Mouse (Mus musculus): ENCODE measurements around the gene Cry1.

Gene Cry1

GRCm38 (mm10) chr10:85159989-85160619, 24.8 kb downstream of the Cry1 start:
- DNase-seq: no peak

GRCm38 (mm10) chr10:85157451-85157850, 27.4 kb downstream of the Cry1 start:
- no peak for DNase-seq

GRCm38 (mm10) chr10:85154195-85154594, 30.7 kb downstream of the Cry1 start:
- peak; percentile 34 to 37 for DNase-seq

- no peak for DNase-seq
These were observed 35.6 kb downstream of the Cry1 start for GRCm38 (mm10) chr10:85149226-85149625.

GRCm38 (mm10) chr10:85146282-85146681, 38.6 kb downstream of the Cry1 start:
- DNase-seq: no peak

GRCm38 (mm10) chr10:85141465-85141864, 43.4 kb downstream of the Cry1 start:
- no peak for DNase-seq

GRCm38 (mm10) chr10:85136573-85136972, 48.3 kb downstream of the Cry1 start:
- DNase-seq: no peak

GRCm38 (mm10) chr10:85128453-85128852, 56.4 kb downstream of the Cry1 start:
- peak in 1 of 2 experiments; percentile 26 for DNase-seq

GRCm38 (mm10) chr10:85127395-85128287, 57.2 kb downstream of the Cry1 start, which contains the start of gene Mterf2:
TSS of gene Mterf2 (minus strand) at chr10:85128027.
- DNase-seq: peak; percentile 87 to 94

GRCm38 (mm10) chr10:85125184-85125583, 59.7 kb downstream of the Cry1 start:
- DNase-seq: no peak

- no peak for DNase-seq
These were observed 70.5 kb downstream of the Cry1 start for GRCm38 (mm10) chr10:85114409-85114808.

- DNase-seq: peak; percentile 22 to 42
These were observed 81.6 kb downstream of the Cry1 start for GRCm38 (mm10) chr10:85103085-85103885.

- DNase-seq: peak; percentile 76 to 79
These were observed 82.4 kb downstream of the Cry1 start, which contains the start of the genes Fhl4 and Tmem263 for GRCm38 (mm10) chr10:85102247-85103084. TSS of gene Fhl4 (minus strand) at chr10:85102495. TSS of gene Tmem263 (plus strand) at chr10:85102627.

- peak in 1 of 2 experiments; percentile 24 for DNase-seq
These were observed 83.0 kb downstream of the Cry1 start for GRCm38 (mm10) chr10:85101841-85102240.
